Mouse (Mus musculus) midbrain, embryonic 12.5 days (tissue): ENCODE measurements around the gene Pitpnc1. TPM values are rescaled to one million over a fixed set of nuclear protein-coding genes. Genes with fewer than 3 reads are reported as not detected.

ENCODE experiments used
- ATAC-seq: fragments of 200-750 bp; cut with Nextera tagmentation; 2 replicates; pipeline ENCODE4 v1.8.0; 2017; ENCODE audit warnings: low read depth, moderate TSS enrichment, moderate library complexity; ENCODE audit not compliant: low FRiP score
- H3K27ac ChIP-seq: fragments of 300-500 bp; sonication (generic); replicated peaks from 2 replicates; pipeline ENCODE4 v1.5.1; 2016; ENCODE audit warnings: mild to moderate bottlenecking
- H3K27me3 ChIP-seq: fragments of 300-500 bp; sonication (generic); 2 replicates; pipeline ENCODE4 v1.6.1; 2016; ENCODE audit warnings: mild to moderate bottlenecking
- H3K36me3 ChIP-seq: fragments of 300-500 bp; sonication (generic); 2 replicates; pipeline ENCODE4 v1.6.1; 2016
- H3K4me1 ChIP-seq: fragments of 300-500 bp; sonication (generic); 2 replicates; pipeline ENCODE4 v1.6.1; 2016
- H3K4me2 ChIP-seq: fragments of 300-500 bp; sonication (generic); replicated peaks from 2 replicates; pipeline ENCODE4 v1.6.1; 2016; ENCODE audit warnings: mild to moderate bottlenecking, moderate library complexity
- H3K4me3 ChIP-seq: fragments of 300-500 bp; sonication (generic); 2 replicates; pipeline ENCODE4 v1.5.1; 2016; ENCODE audit warnings: mild to moderate bottlenecking
- H3K9ac ChIP-seq: fragments of 300-500 bp; sonication (generic); replicated peaks from 2 replicates; pipeline ENCODE4 v1.6.1; 2016; ENCODE audit warnings: mild to moderate bottlenecking, moderate library complexity
- H3K9me3 ChIP-seq: fragments of 300-500 bp; sonication (generic); 2 replicates; pipeline ENCODE4 v1.6.1; 2016; ENCODE audit warnings: mild to moderate bottlenecking
- WGBS: fragments of 180-500 bp; shearing (Covaris S2); methylation state at CpG from one replicate; pipeline ENCODE4 v1.1.7; 2016; 5-methylcytosine and 5-hydroxymethylcytosine counted together
- polyA plus RNA-seq: library from polyadenylated mRNA; unstranded; fragments of >200 nt; fragmentation: Nextera tagmentation; extraction: Ambion mirVana; gene quantifications from 2 replicates; pipeline ENCODE4 v1.2.1, GENCODE M21; 2016

The Pitpnc1 gene
- polyA plus RNA-seq, 1 experiment from 2014 or later = 32.3 TPM

- peak within 1 kb of the TSS; percentile 81 for H3K4me2 ChIP-seq
- ATAC-seq = peak; percentile 96
- no peaks in the 10 kb centered on the region for H3K9me3 ChIP-seq
- no peaks in the 10 kb centered on the region for H3K27me3 ChIP-seq
- peak within 1 kb of the TSS; percentile 73 for H3K27ac ChIP-seq
- H3K4me3 ChIP-seq = peak within 1 kb of the TSS; percentile 94
- under 1% methylated on average over 62 of the region's 62 CpGs for WGBS
- peak within 1 kb of the TSS; percentile 91 for H3K9ac ChIP-seq
- H3K4me1 ChIP-seq = peaks cover 12% of the 10 kb centered on the region
- peaks cover 22% of the 10 kb centered on the region for H3K36me3 ChIP-seq
Measured at GRCm38 (mm10) chr11:107188565-107189552, 281.6 kb downstream of the Pitpnc1 start, which contains the start of gene Nol11. TSS of gene Nol11 (minus strand) at chr11:107189381.

DNA sequence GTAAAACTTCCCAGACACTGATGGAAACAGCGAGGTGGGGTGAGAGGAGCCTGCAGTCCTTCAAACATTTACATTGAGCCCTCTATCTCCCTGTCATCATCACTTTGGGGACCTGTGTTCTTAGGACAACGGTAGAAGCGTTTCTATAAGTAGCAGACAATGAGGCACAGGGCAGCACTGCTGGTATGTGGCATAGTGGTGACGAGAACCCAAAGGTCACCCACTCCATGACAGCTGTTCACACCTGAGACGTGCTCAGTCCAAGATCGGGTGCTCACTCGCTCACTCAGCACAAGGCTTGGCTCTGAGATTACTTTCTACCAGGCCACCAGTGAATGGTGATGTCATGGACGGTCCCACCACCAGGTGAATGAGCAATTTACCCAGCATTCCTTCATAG, 286.7 kb downstream of the Pitpnc1 start:
- H3K36me3 ChIP-seq = peaks cover 66% of the 10 kb centered on the region
- ATAC-seq = no peak

DNA sequence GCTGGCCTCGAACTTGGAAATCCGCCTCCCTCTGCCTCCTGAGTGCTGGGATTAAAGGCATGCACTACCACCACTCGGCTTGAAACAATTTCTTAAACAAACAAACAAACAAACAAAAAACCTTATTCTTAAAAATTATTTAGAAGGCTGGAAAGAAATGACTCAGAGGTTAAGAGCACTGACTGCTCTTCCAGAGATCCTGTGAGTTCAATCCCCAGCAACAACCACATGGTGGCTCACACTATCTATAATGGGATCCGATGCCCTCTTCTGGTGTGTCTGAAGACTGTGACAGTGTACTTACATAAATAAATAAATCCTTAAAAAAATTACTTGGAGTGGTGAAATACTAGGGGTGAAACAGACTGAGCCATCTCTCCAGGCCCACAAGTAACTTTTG, 309.3 kb downstream of the Pitpnc1 start:
- no peak overlapping the region for H3K27ac ChIP-seq
- no peak for ATAC-seq
- 82% methylated on average over 4 of the region's 4 CpGs for WGBS
- H3K36me3 ChIP-seq = peaks cover 8% of the 10 kb centered on the region
- H3K27me3 ChIP-seq = no peaks in the 10 kb centered on the region
- no peaks in the 10 kb centered on the region for H3K4me1 ChIP-seq
- H3K4me2 ChIP-seq = no peak overlapping the region
- H3K9me3 ChIP-seq = no peaks in the 10 kb centered on the region
- H3K9ac ChIP-seq = no peak overlapping the region
- no peak overlapping the region for H3K4me3 ChIP-seq

More for the DNA sequence above, 286.7 kb downstream of the Pitpnc1 start:
- Histone ChIP-seq H3K4me3 (no peak overlapping the region), H3K4me2 (no peak overlapping the region), H3K27me3 (no peaks in the 10 kb centered on the region), H3K27ac (no peak overlapping the region), H3K9me3 (no peaks in the 10 kb centered on the region), H3K9ac (no peak overlapping the region), H3K4me1 (peaks cover 12% of the 10 kb centered on the region)
- WGBS = 92% methylated on average over 8 of the region's 8 CpGs

GRCm38 (mm10) chr11:107159034-107159433, 311.5 kb downstream of the Pitpnc1 start:
- H3K36me3 ChIP-seq = no peaks in the 10 kb centered on the region
- no peak overlapping the region for H3K9ac ChIP-seq
- WGBS = 29% methylated on average over 1 of the region's 1 CpGs
- no peak for ATAC-seq
- no peaks in the 10 kb centered on the region for H3K9me3 ChIP-seq
- H3K4me2 ChIP-seq = no peak overlapping the region
- H3K27me3 ChIP-seq = no peaks in the 10 kb centered on the region
- H3K27ac ChIP-seq = no peak overlapping the region
- no peak overlapping the region for H3K4me3 ChIP-seq
- H3K4me1 ChIP-seq = no peaks in the 10 kb centered on the region

Other genes starting within 250 kb of the Pitpnc1 start
- 190 and 192 TPM in 2 replicates for gene Psmd12, start 8.8 kb upstream of the Pitpnc1 start, polyA plus RNA-seq
- 20.4 and 25.9 TPM in 2 replicates for gene Helz, start 77.2 kb upstream of the Pitpnc1 start, polyA plus RNA-seq
- gene Cacng1, start 245.8 kb upstream of the Pitpnc1 start, polyA plus RNA-seq = 0.18 and 0.19 TPM in 2 replicates